Mouse (Mus musculus): ENCODE measurements around the gene Ace2. TPM values are rescaled to one million over a fixed set of nuclear protein-coding genes. Genes with fewer than 3 reads are reported as not detected.

The Ace2 gene
- polyA plus RNA-seq, 1 experiment from 2014 or later: 16.2 TPM

GRCm38 (mm10) chrX:164135304-164135818, 3.8 kb upstream of the Ace2 start:
- H3K27ac ChIP-seq: no peak overlapping the region
- H3K9ac ChIP-seq: no peak overlapping the region
- H3K36me3 ChIP-seq: no peaks in the 10 kb centered on the region
- H3K4me2 ChIP-seq: no peak overlapping the region
- H3K9me3 ChIP-seq: no peaks in the 10 kb centered on the region
- ATAC-seq (ENCODE audit: insufficient number of reproducible peaks, low FRiP score, low TSS enrichment, low read depth): no peak
- H3K4me1 ChIP-seq: no peaks in the 10 kb centered on the region
- 66% methylated on average over 4 of the region's 4 CpGs for WGBS
- 0 out of 2 replicates have a peak, but pooled peaks cover 4% of the 10 kb centered on the region for H3K27me3 ChIP-seq
- H3K4me3 ChIP-seq: no peak overlapping the region

GRCm38 (mm10) chrX:164145463-164146250, 6.5 kb downstream of the Ace2 start:
- Histone ChIP-seq H3K9ac (no peak overlapping the region), H3K4me3 (no peak overlapping the region), H3K36me3 (no peaks in the 10 kb centered on the region), H3K4me2 (no peak overlapping the region), H3K27me3 (no peaks in the 10 kb centered on the region; the same call in 1 of the 2 replicates), H3K9me3 (no peaks in the 10 kb centered on the region), H3K4me1 (no peaks in the 10 kb centered on the region), H3K27ac (no peak overlapping the region)
- ATAC-seq (ENCODE audit: insufficient number of reproducible peaks, low FRiP score, low TSS enrichment, low read depth): no peak
- WGBS: 86% methylated on average over 6 of the region's 6 CpGs

GRCm38 (mm10) chrX:164152703-164153102, 13.6 kb downstream of the Ace2 start:
- no peak overlapping the region for H3K4me2 ChIP-seq
- no peaks in the 10 kb centered on the region for H3K36me3 ChIP-seq
- H3K9me3 ChIP-seq: no peaks in the 10 kb centered on the region
- no peaks in the 10 kb centered on the region for H3K4me1 ChIP-seq
- H3K4me3 ChIP-seq: no peak overlapping the region
- no peaks in the 10 kb centered on the region; the same call in 1 of the 2 replicates for H3K27me3 ChIP-seq
- ATAC-seq (ENCODE audit: insufficient number of reproducible peaks, low FRiP score, low TSS enrichment, low read depth): no peak
- no peak overlapping the region for H3K9ac ChIP-seq
- WGBS: 65% methylated on average over 2 of the region's 2 CpGs
- no peak overlapping the region for H3K27ac ChIP-seq

- no peak for ATAC-seq (ENCODE audit: insufficient number of reproducible peaks, low FRiP score, low TSS enrichment, low read depth)
- no peak overlapping the region for H3K4me3 ChIP-seq
Observed at GRCm38 (mm10) chrX:164153606-164154005, 14.5 kb downstream of the Ace2 start.

GRCm38 (mm10) chrX:164154594-164154993, 15.5 kb downstream of the Ace2 start:
- no peak for ATAC-seq (ENCODE audit: insufficient number of reproducible peaks, low FRiP score, low TSS enrichment, low read depth)
- Histone ChIP-seq H3K9ac (no peak overlapping the region), H3K36me3 (no peaks in the 10 kb centered on the region), H3K27ac (no peak overlapping the region), H3K4me3 (no peak overlapping the region), H3K4me1 (no peaks in the 10 kb centered on the region), H3K27me3 (no peaks in the 10 kb centered on the region; the same call in 1 of the 2 replicates), H3K4me2 (no peak overlapping the region), H3K9me3 (no peaks in the 10 kb centered on the region)
- 79% methylated on average over 5 of the region's 5 CpGs for WGBS

More at GRCm38 (mm10) chrX:164153606-164154005, 14.5 kb downstream of the Ace2 start:
- Histone ChIP-seq H3K4me1 (no peaks in the 10 kb centered on the region), H3K9me3 (no peaks in the 10 kb centered on the region), H3K27me3 (no peaks in the 10 kb centered on the region; the same call in 1 of the 2 replicates), H3K9ac (no peak overlapping the region), H3K27ac (no peak overlapping the region), H3K4me2 (no peak overlapping the region), H3K36me3 (no peaks in the 10 kb centered on the region)

GRCm38 (mm10) chrX:164164681-164165080, 25.5 kb downstream of the Ace2 start:
- H3K9ac ChIP-seq: no peak overlapping the region
- WGBS: 57% methylated on average over 1 of the region's 1 CpGs
- no peaks in the 10 kb centered on the region for H3K4me1 ChIP-seq
- no peaks in the 10 kb centered on the region for H3K9me3 ChIP-seq
- H3K27me3 ChIP-seq: peaks cover 9% of the 10 kb centered on the region; the same call in 1 of the 2 replicates
- H3K4me3 ChIP-seq: no peak overlapping the region
- no peaks in the 10 kb centered on the region for H3K36me3 ChIP-seq
- ATAC-seq (ENCODE audit: insufficient number of reproducible peaks, low FRiP score, low TSS enrichment, low read depth): no peak
- no peak overlapping the region for H3K4me2 ChIP-seq
- H3K27ac ChIP-seq: no peak overlapping the region

GRCm38 (mm10) chrX:164171034-164171433, 31.9 kb downstream of the Ace2 start:
- no peak overlapping the region for H3K4me2 ChIP-seq
- H3K36me3 ChIP-seq: no peaks in the 10 kb centered on the region
- no peak for ATAC-seq (ENCODE audit: insufficient number of reproducible peaks, low FRiP score, low TSS enrichment, low read depth)
- no peak overlapping the region for H3K27ac ChIP-seq
- WGBS: 55% methylated on average over 2 of the region's 2 CpGs
- peaks cover 7% of the 10 kb centered on the region; the same call in 1 of the 2 replicates for H3K27me3 ChIP-seq
- no peak overlapping the region for H3K4me3 ChIP-seq
- H3K9ac ChIP-seq: no peak overlapping the region
- no peaks in the 10 kb centered on the region for H3K9me3 ChIP-seq
- H3K4me1 ChIP-seq: no peaks in the 10 kb centered on the region

GRCm38 (mm10) chrX:164173880-164174279, 34.7 kb downstream of the Ace2 start:
- H3K4me1 ChIP-seq: no peaks in the 10 kb centered on the region
- H3K4me2 ChIP-seq: no peak overlapping the region
- ATAC-seq (ENCODE audit: insufficient number of reproducible peaks, low FRiP score, low TSS enrichment, low read depth): no peak
- 79% methylated on average over 4 of the region's 4 CpGs for WGBS
- H3K27ac ChIP-seq: no peak overlapping the region
- H3K36me3 ChIP-seq: no peaks in the 10 kb centered on the region
- no peaks in the 10 kb centered on the region for H3K9me3 ChIP-seq
- H3K9ac ChIP-seq: no peak overlapping the region
- 0 out of 2 replicates have a peak, but pooled peaks cover 7% of the 10 kb centered on the region for H3K27me3 ChIP-seq
- no peak overlapping the region for H3K4me3 ChIP-seq

GRCm38 (mm10) chrX:164175311-164175710, 36.2 kb downstream of the Ace2 start:
- H3K9me3 ChIP-seq: no peaks in the 10 kb centered on the region
- H3K27me3 ChIP-seq: 0 out of 2 replicates have a peak, but pooled peaks cover 7% of the 10 kb centered on the region
- no peak overlapping the region for H3K9ac ChIP-seq
- 85% methylated on average over 1 of the region's 1 CpGs for WGBS
- H3K4me3 ChIP-seq: no peak overlapping the region
- no peak overlapping the region for H3K4me2 ChIP-seq
- H3K4me1 ChIP-seq: no peaks in the 10 kb centered on the region
- H3K27ac ChIP-seq: no peak overlapping the region
- no peak for ATAC-seq (ENCODE audit: insufficient number of reproducible peaks, low FRiP score, low TSS enrichment, low read depth)
- no peaks in the 10 kb centered on the region for H3K36me3 ChIP-seq

- Histone ChIP-seq H3K4me1 (no peaks in the 10 kb centered on the region), H3K27ac (no peak overlapping the region), H3K4me2 (no peak overlapping the region), H3K9ac (no peak overlapping the region), H3K4me3 (no peak overlapping the region), H3K9me3 (no peaks in the 10 kb centered on the region), H3K36me3 (no peaks in the 10 kb centered on the region), H3K27me3 (0 out of 2 replicates have a peak, but pooled peaks cover 7% of the 10 kb centered on the region)
- no peak for ATAC-seq (ENCODE audit: insufficient number of reproducible peaks, low FRiP score, low TSS enrichment, low read depth)
- 69% methylated on average over 2 of the region's 2 CpGs for WGBS
Observed at GRCm38 (mm10) chrX:164175780-164176179, 36.6 kb downstream of the Ace2 start.

GRCm38 (mm10) chrX:164178856-164179255, 39.7 kb downstream of the Ace2 start:
- Histone ChIP-seq H3K4me3 (no peak overlapping the region), H3K27ac (no peak overlapping the region), H3K27me3 (peaks cover 14% of the 10 kb centered on the region; the same call in 1 of the 2 replicates), H3K4me2 (no peak overlapping the region), H3K4me1 (no peaks in the 10 kb centered on the region), H3K9me3 (no peaks in the 10 kb centered on the region), H3K36me3 (no peaks in the 10 kb centered on the region), H3K9ac (no peak overlapping the region)
- WGBS: 72% methylated on average over 2 of the region's 2 CpGs
- ATAC-seq (ENCODE audit: insufficient number of reproducible peaks, low FRiP score, low TSS enrichment, low read depth): no peak

GRCm38 (mm10) chrX:164179746-164180145, 40.6 kb downstream of the Ace2 start:
- no peak overlapping the region for H3K27ac ChIP-seq
- no peaks in the 10 kb centered on the region for H3K36me3 ChIP-seq
- no peak for ATAC-seq (ENCODE audit: insufficient number of reproducible peaks, low FRiP score, low TSS enrichment, low read depth)
- 15% methylated on average over 3 of the region's 3 CpGs for WGBS
- no peaks in the 10 kb centered on the region for H3K9me3 ChIP-seq
- H3K27me3 ChIP-seq: peaks cover 14% of the 10 kb centered on the region; the same call in 1 of the 2 replicates
- H3K4me2 ChIP-seq: no peak overlapping the region
- H3K4me1 ChIP-seq: no peaks in the 10 kb centered on the region
- no peak overlapping the region for H3K9ac ChIP-seq
- H3K4me3 ChIP-seq: no peak overlapping the region

All from limb, embryonic 15.5 days (tissue).